ENCODE assay signal across 10 mouse cellular contexts in genomic region chr19:45307299-45308275, GRCm38 (mm10). TPM values are rescaled to one million over a fixed set of nuclear protein-coding genes. Genes with fewer than 3 reads are reported as not detected.
A peak's percentile ranks its signal among the peaks of the same experiment; 100 is the strongest.
DNase-seq lines count a peak whose midpoint lies in the region; ATAC-seq and TF ChIP-seq lines count a peak whose summit lies in the region.
"Had no signal": no experiment of that assay in that cellular context is flagged by ENCODE, and none has a peak within 500 bp of the region (broad histone marks: within the 10 kb centered on the region; RNA-seq: fewer than 3 reads in every experiment).

No protein-coding gene starts in this region.

- no peak for DNase-seq in Patski (ENCODE audit: low read depth, low spot score)
- DNase-seq in lung, embryonic 14.5 days: peak; percentile 45
- DNase-seq in spleen, postnatal 36 days (ENCODE audit: low spot score in 2 of 2): peak; percentile 75 to 80
- DNase-seq in right cerebral cortex, postnatal 14 days: no peak
- no peak for DNase-seq in forebrain, embryonic 14.5 days (ENCODE audit: low spot score)

- H3K27ac ChIP-seq in intestine, postnatal 0 days (ENCODE audit: low read depth, low read length): no peak overlapping the region
- no peak overlapping the region for H3K27ac ChIP-seq in intestine, embryonic 16.5 days (ENCODE audit: low read length)
- no peak overlapping the region for H3K27ac ChIP-seq in lung, embryonic 14.5 days (ENCODE audit: low read depth)
- no peak overlapping the region for H3K27ac ChIP-seq in forebrain, embryonic 14.5 days (ENCODE audit: low read depth, low read length)

- H3K4me1 ChIP-seq in intestine, postnatal 0 days (replicated peaks; ENCODE audit: control insufficient read depth, insufficient read depth, low read length): peaks cover 4% of the 10 kb centered on the region; the same call in 1 of the 2 replicates
- H3K4me1 ChIP-seq in intestine, embryonic 16.5 days (ENCODE audit: control insufficient read depth, insufficient read depth, low read length): peaks cover 17% of the 10 kb centered on the region; the same call in 1 of the 2 replicates
- H3K4me1 ChIP-seq in lung, embryonic 14.5 days (ENCODE audit: insufficient read depth): 0 out of 2 replicates have a peak, but pooled peaks cover 4% of the 10 kb centered on the region
- H3K4me1 ChIP-seq in forebrain, embryonic 14.5 days (ENCODE audit: control insufficient read depth, insufficient read depth, low read length): peaks cover 26% of the 10 kb centered on the region

- POLR2A ChIA-PET in Patski (lab: Charles Lee): no interaction called here

- peak; percentile 62 for TF ChIP-seq CTCF in intestine, postnatal 0 days (IDR thresholded peaks at IDR 0.05; ENCODE audit: low read depth)
- peak; percentile 53 for TF ChIP-seq CTCF in Patski (IDR thresholded peaks at IDR 0.05)
- TF ChIP-seq CTCF in lung, embryonic 14.5 days (IDR thresholded peaks at IDR 0.05; ENCODE audit: low read depth): peak; percentile 62

- no peak overlapping the region for H3K9ac ChIP-seq in intestine, postnatal 0 days (ENCODE audit: low read depth, low read length)
- no peak overlapping the region for H3K9ac ChIP-seq in intestine, embryonic 16.5 days (ENCODE audit: low read depth, low read length)
- no peak overlapping the region for H3K9ac ChIP-seq in lung, embryonic 14.5 days
- no peak overlapping the region for H3K9ac ChIP-seq in forebrain, embryonic 14.5 days (ENCODE audit: low read length)

- no peak overlapping the region for H3K4me2 ChIP-seq in intestine, postnatal 0 days (replicated peaks; ENCODE audit: low read depth)
- no peak overlapping the region for H3K4me2 ChIP-seq in intestine, embryonic 16.5 days (ENCODE audit: low read depth, low read length)
- H3K4me2 ChIP-seq in lung, embryonic 14.5 days: no peak overlapping the region
- no peak overlapping the region for H3K4me2 ChIP-seq in forebrain, embryonic 14.5 days (ENCODE audit: low read length)

- CTCF ChIA-PET in Patski (lab: Charles Lee): interaction anchor here (0.8 to 2.5 kb wide), 4 partner anchors 9 to 132 kb away, joined by 3 to 10 read pairs (median 4); no protein-coding TSS in a partner anchor

- 49% methylated on average over 16 of the region's 16 CpGs for WGBS in intestine, postnatal 0 days
- WGBS in intestine, embryonic 16.5 days: 54% methylated on average over 16 of the region's 16 CpGs
- WGBS in lung, embryonic 14.5 days: 46% methylated on average over 16 of the region's 16 CpGs
- 57% methylated on average over 16 of the region's 16 CpGs for WGBS in forebrain, embryonic 14.5 days

- in situ Hi-C loops in Patski (cut with MboI; ENCODE audit: low pct_unique_long_range_greater_than_20kb): loop anchor here (5.0 kb wide), 2 partner anchors 125 to 240 kb away; no protein-coding TSS in a partner anchor

- no peak overlapping the region for H3K4me3 ChIP-seq in intestine, postnatal 0 days (ENCODE audit: low read depth, low read length)
- no peak overlapping the region for H3K4me3 ChIP-seq in intestine, embryonic 16.5 days (ENCODE audit: low read length)
- no peak overlapping the region for H3K4me3 ChIP-seq in lung, embryonic 14.5 days (ENCODE audit: low read depth, low read length)
- no peak overlapping the region for H3K4me3 ChIP-seq in forebrain, embryonic 14.5 days (ENCODE audit: low read depth, low read length)
- H3K4me3 ChIP-seq: erythroblast, embryonic 14.5 days had no signal

- no peaks in the 10 kb centered on the region for H3K36me3 ChIP-seq in intestine, postnatal 0 days (ENCODE audit: control insufficient read depth, insufficient read depth)
- no peaks in the 10 kb centered on the region for H3K36me3 ChIP-seq in intestine, embryonic 16.5 days (ENCODE audit: control insufficient read depth, insufficient read depth, low read length)
- no peaks in the 10 kb centered on the region for H3K36me3 ChIP-seq in lung, embryonic 14.5 days (ENCODE audit: insufficient read depth)
- no peaks in the 10 kb centered on the region for H3K36me3 ChIP-seq in forebrain, embryonic 14.5 days (ENCODE audit: control insufficient read depth, insufficient read depth, low read length)

- H3K9me3 ChIP-seq in intestine, postnatal 0 days (ENCODE audit: control insufficient read depth): no peaks in the 10 kb centered on the region
- H3K9me3 ChIP-seq in intestine, embryonic 16.5 days (ENCODE audit: control insufficient read depth, low read length): no peaks in the 10 kb centered on the region
- H3K9me3 ChIP-seq in lung, embryonic 14.5 days (ENCODE audit: low read depth, low read length): no peaks in the 10 kb centered on the region
- no peaks in the 10 kb centered on the region for H3K9me3 ChIP-seq in forebrain, embryonic 14.5 days (replicated peaks; ENCODE audit: control insufficient read depth, low read length)

- no peak for ATAC-seq in intestine, postnatal 0 days
- ATAC-seq in intestine, embryonic 16.5 days: no peak
- no peak for ATAC-seq in Patski
- ATAC-seq in lung, embryonic 14.5 days (ENCODE audit: insufficient read depth): no peak
- no peak for ATAC-seq in cerebellum, adult (ENCODE audit: insufficient number of reproducible peaks, low FRiP score, low TSS enrichment)
- ATAC-seq in forebrain, embryonic 14.5 days: no peak
- ATAC-seq: activated CD4-positive, CD25-positive, alpha-beta regulatory T cell, adult 4 months had no signal

- peaks cover 38% of the 10 kb centered on the region for H3K27me3 ChIP-seq in intestine, postnatal 0 days (replicated peaks; ENCODE audit: control insufficient read depth, insufficient read depth, low read length)
- H3K27me3 ChIP-seq in intestine, embryonic 16.5 days (replicated peaks; ENCODE audit: control insufficient read depth, insufficient read depth, low read length): peaks cover 19% of the 10 kb centered on the region
- H3K27me3 ChIP-seq in Patski: peaks cover 67% of the 10 kb centered on the region
- peaks cover 26% of the 10 kb centered on the region for H3K27me3 ChIP-seq in lung, embryonic 14.5 days (ENCODE audit: insufficient read depth, low read length)
- peaks cover 29% of the 10 kb centered on the region for H3K27me3 ChIP-seq in forebrain, embryonic 14.5 days (replicated peaks; ENCODE audit: control insufficient read depth, insufficient read depth, low read length)

RNA-seq across cellular contexts. Expression of gene Btrc, which starts 55.9 kb away (rescaled TPM):
- polyA plus RNA-seq in intestine, postnatal 0 days (2015; fragmentation: Nextera tagmentation; extraction: Ambion mirVana): 11.9 and 12.3 TPM in 2 replicates
- polyA plus RNA-seq in intestine, embryonic 16.5 days (2015; fragmentation: Nextera tagmentation; extraction: Ambion mirVana): 28.7 and 30.4 TPM in 2 replicates
- 42.1 TPM for polyA plus RNA-seq in Patski (2021)
- 40.2 and 43.5 TPM in 2 replicates for polyA plus RNA-seq in lung, embryonic 14.5 days (2014; fragmentation: Nextera tagmentation; extraction: Ambion mirVana)
- polyA plus RNA-seq in forebrain, embryonic 14.5 days (2014; fragmentation: Nextera tagmentation; extraction: Ambion mirVana): 48.1 and 58.3 TPM in 2 replicates

Comparison
In these comparisons a context has a peak if more than half of its experiments do, and no peak if none do; other contexts are left out.
1. DNase-seq: peak in lung, embryonic 14.5 days (single experiment) and spleen, postnatal 36 days (2 of 2); none in Patski (single experiment), right cerebral cortex, postnatal 14 days (single experiment) and forebrain, embryonic 14.5 days (single experiment).
2. Peak in every context shown above with its lines, with median percentiles within 50 percentile points of each other: CTCF ChIP-seq.